Mouse (Mus musculus) layer of hippocampus, adult 9-11 months (tissue): ENCODE measurements around the gene Rexo5.

Source experiments
- DNase-seq: peaks from one replicate; pipeline ENCODE4 v3.0.0; 2022

The Rexo5 gene

GRCm38 (mm10) chr7:119894818-119895544 is 101.2 kb downstream of the Rexo5 start:
- DNase-seq, result peak; percentile 47

DNA sequence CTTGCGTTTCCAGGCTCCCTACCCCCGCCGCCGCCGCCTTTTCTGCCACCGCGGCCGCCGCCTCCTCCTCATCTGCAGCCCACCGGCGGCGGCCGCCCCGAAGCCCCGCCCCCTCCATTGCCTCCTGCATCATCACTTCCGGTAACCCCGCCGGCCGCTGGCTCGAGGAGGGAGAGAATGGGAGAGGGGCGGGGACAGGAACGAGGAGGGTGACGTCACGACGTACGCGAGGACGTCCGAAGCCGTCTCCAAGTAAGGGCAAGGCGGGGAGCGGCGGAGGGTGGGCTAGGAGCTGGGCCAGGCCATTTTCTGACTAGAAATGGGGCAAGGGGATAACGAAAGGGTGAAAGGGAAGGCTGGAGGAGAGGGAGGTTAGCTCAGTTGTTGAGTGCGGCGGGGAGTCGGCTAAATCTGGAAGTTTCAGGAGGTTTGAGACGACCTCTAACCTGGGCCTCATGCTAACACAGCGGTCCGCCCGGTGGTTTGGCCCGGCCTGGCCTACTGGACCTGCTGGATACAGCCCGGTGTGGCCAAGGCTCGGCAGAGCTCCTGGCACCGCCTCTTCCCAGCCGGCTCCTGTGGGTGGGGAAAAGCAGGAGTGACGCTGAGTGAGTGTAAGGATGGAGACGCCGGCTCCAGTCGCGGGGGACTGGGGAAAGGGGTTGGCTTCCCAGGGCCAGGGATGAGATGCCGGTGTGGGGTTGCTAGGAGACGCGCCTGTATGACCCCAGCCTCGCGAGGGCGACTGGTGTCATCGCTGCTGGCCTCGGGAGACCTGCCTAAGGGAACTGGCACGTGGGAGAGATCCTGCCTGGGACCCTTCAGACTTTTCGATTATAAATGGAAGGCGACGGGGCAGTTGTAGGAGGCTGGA is 102.1 kb downstream of the Rexo5 start, which contains the start of the genes Lyrm1 and Dcun1d3:
TSS of gene Lyrm1 (plus strand) at position 223 of the 874 bp plus-strand sequence.
TSS of gene Dcun1d3 (minus strand) at position 660 of the 874 bp plus-strand sequence.
- DNase-seq, result peak; percentile 98

GRCm38 (mm10) chr7:119897521-119898109 is 103.8 kb downstream of the Rexo5 start:
- DNase-seq, result no peak

GRCm38 (mm10) chr7:119898247-119898856 is 104.5 kb downstream of the Rexo5 start:
- DNase-seq, result no peak
